Mouse (Mus musculus) brain, embryonic 14.5 days (tissue): ENCODE data around the gene Apoe.

Experiments
- CTCF ChIP-seq: fragments of 200-500 bp; IDR thresholded peaks from 2 replicates; pipeline ENCODE4 v1.5.1; 2012; ENCODE audit warnings: inconsistent platforms, mild to moderate bottlenecking, moderate library complexity, borderline replicate concordance; ENCODE audit not compliant: insufficient read depth, insufficient read length; ENCODE audit errors: extremely low read depth
- POLR2A ChIP-seq: fragments of 200-500 bp; IDR thresholded peaks from 2 replicates; pipeline ENCODE4 v1.6.1; 2012; ENCODE audit warnings: mild to moderate bottlenecking, inconsistent platforms, borderline replicate concordance; ENCODE audit not compliant: poor library complexity, insufficient read depth, insufficient read length, severe bottlenecking; ENCODE audit errors: extremely low read depth

- TF ChIP-seq POLR2A (no peak), CTCF (no peak)
Measured at GRCm38 (mm10) chr7:19693421-19693820, 5.6 kb downstream of the Apoe start.
